Mouse (Mus musculus) MEL (cell line): ENCODE data around the gene Kif6. TPM values are rescaled to one million over a fixed set of nuclear protein-coding genes. Genes with fewer than 3 reads are reported as not detected.

Experiments used
- DNase-seq: peaks from one replicate; pipeline ENCODE4 v3.0.0; 2011; ENCODE audit warnings: low read depth, low spot score
- H3K27ac ChIP-seq: 2 replicates; pipeline ENCODE4 v1.5.1; 2012; ENCODE audit warnings: low read depth, mild to moderate bottlenecking, control low read depth, low read length, moderate library complexity; ENCODE audit not compliant: control insufficient read depth
- H3K27me3 ChIP-seq, 2 experiments: fragments of 150-350 bp in 1 of 2; sonication (generic) in 1 of 2; 2 replicates each; pipeline ENCODE4 v1.6.1; 2012; ENCODE audit warnings: low read length in 2 of 2, mild to moderate bottlenecking in 2 of 2, improper control_type of control experiment in 1 of 2, moderate library complexity in 1 of 2; ENCODE audit not compliant: insufficient read depth in 2 of 2, control insufficient read depth in 1 of 2
- H3K36me3 ChIP-seq, 2 experiments: 2 replicates each; pipeline ENCODE4 v1.6.1; 2012 to 2014; ENCODE audit warnings: low read length in 2 of 2, improper control_type of control experiment in 1 of 2, inconsistent platforms in 1 of 2, mild to moderate bottlenecking in 1 of 2; ENCODE audit not compliant: insufficient read depth in 2 of 2, control insufficient read depth in 1 of 2
- H3K4me1 ChIP-seq, 2 experiments: fragments of 150-350 bp in 1 of 2; sonication (generic) in 1 of 2; 2 replicates each; pipeline ENCODE4 v1.6.1; 2012; ENCODE audit warnings: low read length in 2 of 2, improper control_type of control experiment in 1 of 2, mild to moderate bottlenecking in 1 of 2; ENCODE audit not compliant: insufficient read depth in 2 of 2, control insufficient read depth in 1 of 2
- H3K4me3 ChIP-seq, 2 experiments: fragments of 150-350 bp in 1 of 2; sonication (generic) in 1 of 2; 2 replicates each; pipeline ENCODE4 v1.5.1; 2012; ENCODE audit warnings: low read depth in 2 of 2, low read length in 2 of 2, mild to moderate bottlenecking in 2 of 2, moderate library complexity in 2 of 2, control low read depth in 1 of 2, improper control_type of control experiment in 1 of 2; ENCODE audit not compliant: control insufficient read depth in 1 of 2, insufficient read depth in 1 of 2
- H3K79me2 ChIP-seq: 2 replicates; pipeline ENCODE4 v1.6.1; 2012; ENCODE audit warnings: mild to moderate bottlenecking, low read length, moderate library complexity; ENCODE audit not compliant: control insufficient read depth, poor library complexity, insufficient read depth
- H3K9ac ChIP-seq: 2 replicates; pipeline ENCODE4 v1.6.1; 2012; ENCODE audit warnings: low read depth, mild to moderate bottlenecking, control low read depth, low read length, moderate library complexity; ENCODE audit not compliant: control insufficient read depth, poor library complexity, severe bottlenecking
- H3K9me3 ChIP-seq: fragments of 150-350 bp; sonication (generic); replicated peaks from 2 replicates; pipeline ENCODE4 v1.6.1; 2012; ENCODE audit warnings: mild to moderate bottlenecking, low read length, improper control_type of control experiment, moderate library complexity; ENCODE audit not compliant: insufficient read depth
- CHD2 ChIP-seq: IDR thresholded peaks from 2 replicates; pipeline ENCODE4 v1.6.1; 2011; ENCODE audit warnings: low read length, improper control_type of control experiment
- E2F4 ChIP-seq: IDR thresholded peaks from 2 replicates; pipeline ENCODE4 v1.6.1; 2011; ENCODE audit warnings: low read depth, low read length, improper control_type of control experiment, borderline replicate concordance
- JUND ChIP-seq: IDR thresholded peaks from 2 replicates; pipeline ENCODE4 v1.6.1; 2011; ENCODE audit warnings: low read depth, mild to moderate bottlenecking, improper control_type of control experiment, low read length
- MEF2A ChIP-seq: IDR thresholded peaks from 2 replicates; pipeline ENCODE4 v1.6.1; 2014; ENCODE audit warnings: low read depth, mild to moderate bottlenecking, inconsistent platforms, low read length, improper control_type of control experiment; ENCODE audit not compliant: poor library complexity, insufficient replicate concordance, severe bottlenecking; ENCODE audit errors: extremely low read depth
- MXI1 ChIP-seq: IDR thresholded peaks from 2 replicates; pipeline ENCODE4 v1.6.1; 2011; ENCODE audit warnings: mild to moderate bottlenecking, low read depth, low read length, improper control_type of control experiment
- MYC ChIP-seq: IDR thresholded peaks from 2 replicates; pipeline ENCODE4 v1.6.1; 2011; ENCODE audit warnings: low read depth, mild to moderate bottlenecking, low read length, improper control_type of control experiment, moderate library complexity
- NELFE ChIP-seq: IDR thresholded peaks from 2 replicates; pipeline ENCODE4 v1.6.1; 2011; ENCODE audit warnings: low read depth, low read length, improper control_type of control experiment
- NRF1 ChIP-seq: IDR thresholded peaks from 2 replicates; pipeline ENCODE4 v1.6.1; 2014; ENCODE audit warnings: low read depth, mild to moderate bottlenecking, inconsistent platforms, low read length, improper control_type of control experiment, moderate library complexity; ENCODE audit not compliant: poor library complexity, insufficient read depth, severe bottlenecking
- POLR2A ChIP-seq, 2 experiments: IDR thresholded peaks; 2 replicates each; pipeline ENCODE4 v1.6.1; 2011 to 2012; ENCODE audit warnings: low read length in 2 of 2, mild to moderate bottlenecking in 2 of 2, control low read depth in 1 of 2, improper control_type of control experiment in 1 of 2, low read depth in 1 of 2, moderate library complexity in 1 of 2; ENCODE audit not compliant: control insufficient read depth in 1 of 2, insufficient read depth in 1 of 2, poor library complexity in 1 of 2
- RCOR1 ChIP-seq: IDR thresholded peaks from 2 replicates; pipeline ENCODE4 v1.6.1; 2012; ENCODE audit warnings: low read depth, mild to moderate bottlenecking, inconsistent platforms, low read length, improper control_type of control experiment
- USF1 ChIP-seq: IDR thresholded peaks from 2 replicates; pipeline ENCODE4 v1.6.1; 2014; ENCODE audit warnings: low read depth, mild to moderate bottlenecking, inconsistent platforms, low read length, improper control_type of control experiment, moderate library complexity
- USF2 ChIP-seq, 2 experiments: IDR thresholded peaks; 2 replicates each; pipeline ENCODE4 v1.6.1; 2011 to 2012; ENCODE audit warnings: improper control_type of control experiment in 2 of 2, low read length in 2 of 2, borderline replicate concordance in 1 of 2, inconsistent platforms in 1 of 2, low read depth in 1 of 2, mild to moderate bottlenecking in 1 of 2; ENCODE audit not compliant: insufficient read depth in 1 of 2
- ZC3H11A ChIP-seq: IDR thresholded peaks from 2 replicates; pipeline ENCODE4 v1.6.1; 2012; ENCODE audit warnings: low read depth, mild to moderate bottlenecking, inconsistent platforms, low read length, improper control_type of control experiment
- ZMIZ1 ChIP-seq: IDR thresholded peaks from 2 replicates; pipeline ENCODE4 v1.6.1; 2012; ENCODE audit warnings: low read depth, mild to moderate bottlenecking, inconsistent platforms, low read length, improper control_type of control experiment, moderate library complexity
- ZNF384 ChIP-seq: IDR thresholded peaks from 2 replicates; pipeline ENCODE4 v1.6.1; 2012; ENCODE audit warnings: low read depth, mild to moderate bottlenecking, inconsistent platforms, low read length, improper control_type of control experiment
- polyA plus RNA-seq, 2 experiments: library from polyadenylated mRNA; stranded (reverse) in 1 of 2; unstranded in 1 of 2; fragments of >175 nt in 1 of 2; fragments of >200 nt in 1 of 2; gene quantifications; 2 replicates each; pipeline versions ENCODE4 v1.2.1 to v1.2.4; 2012; ENCODE audit warnings: low replicate concordance in 2 of 2, low read depth in 1 of 2; ENCODE audit not compliant: insufficient read length in 2 of 2, insufficient read depth in 1 of 2, missing spikeins in 1 of 2
- total RNA-seq: library from RNA; depleted of rRNA; stranded (reverse); fragments of 300-350 nt; gene quantifications from 2 replicates; pipeline ENCODE4 v1.2.3, GENCODE M21; 2012

Kif6 gene
- total and polyA plus RNA-seq, 3 experiments = not detected

GRCm38 (mm10) chr17:49831745-49832144 lies 216.8 kb downstream of the Kif6 start:
- no peaks in the 10 kb centered on the region for H3K79me2 ChIP-seq
- H3K9me3 ChIP-seq = no peaks in the 10 kb centered on the region
- no peak overlapping the region for H3K4me3 ChIP-seq
- no peaks in the 10 kb centered on the region for H3K36me3 ChIP-seq
- H3K27me3 ChIP-seq = no peaks in the 10 kb centered on the region
- no peak overlapping the region for H3K9ac ChIP-seq
- no peak for DNase-seq
- no peak overlapping the region for H3K27ac ChIP-seq
- no peaks in the 10 kb centered on the region for H3K4me1 ChIP-seq
- TF ChIP-seq CHD2 = no peak
- no peak for TF ChIP-seq ZNF384
- TF ChIP-seq NELFE = no peak
- no peak for TF ChIP-seq ZC3H11A
- no peak for TF ChIP-seq RCOR1
- no peak for TF ChIP-seq NRF1
- TF ChIP-seq MEF2A = no peak
- TF ChIP-seq JUND = no peak
- TF ChIP-seq USF2 (IDR thresholded peaks at IDR 0.05; ENCODE audit: borderline replicate concordance in 1 of 2, insufficient read depth in 1 of 2, low read depth in 1 of 2, low read length in 2 of 2) = no peak
- TF ChIP-seq E2F4 = no peak
- TF ChIP-seq POLR2A (IDR thresholded peaks at IDR 0.05; ENCODE audit: control insufficient read depth in 1 of 2, insufficient read depth in 1 of 2, low read depth in 1 of 2, low read length in 2 of 2, poor library complexity in 1 of 2) = no peak
- no peak for TF ChIP-seq MXI1
- no peak for TF ChIP-seq MYC
- no peak for TF ChIP-seq ZMIZ1
- no peak for TF ChIP-seq USF1

- H3K4me3 ChIP-seq = no peak overlapping the region
- H3K9me3 ChIP-seq = no peaks in the 10 kb centered on the region
- H3K36me3 ChIP-seq = no peaks in the 10 kb centered on the region
- no peak for DNase-seq
- no peak overlapping the region for H3K27ac ChIP-seq
- H3K27me3 ChIP-seq = no peaks in the 10 kb centered on the region
- H3K79me2 ChIP-seq = no peaks in the 10 kb centered on the region
- H3K9ac ChIP-seq = no peak overlapping the region
- no peaks in the 10 kb centered on the region for H3K4me1 ChIP-seq
- no peak for TF ChIP-seq RCOR1
Observed at GRCm38 (mm10) chr17:49834044-49834545, 219.2 kb downstream of the Kif6 start.

GRCm38 (mm10) chr17:49837417-49837816 lies 222.5 kb downstream of the Kif6 start:
- H3K79me2 ChIP-seq = no peaks in the 10 kb centered on the region
- no peaks in the 10 kb centered on the region for H3K9me3 ChIP-seq
- H3K4me3 ChIP-seq = no peak overlapping the region
- no peak overlapping the region for H3K27ac ChIP-seq
- no peaks in the 10 kb centered on the region for H3K27me3 ChIP-seq
- no peak overlapping the region for H3K9ac ChIP-seq
- H3K4me1 ChIP-seq = no peaks in the 10 kb centered on the region
- DNase-seq = no peak
- no peak for TF ChIP-seq NRF1
- no peaks in the 10 kb centered on the region for H3K36me3 ChIP-seq
